Mouse (Mus musculus) stomach, postnatal 0 days (tissue): ENCODE measurements at regions not wholly inside any gene's neighbourhood (a gene's known extent, or its start where the extent isn't known, plus 50 kb on each side); places are given as distances from the start of the nearest gene placed in this dataset.

ENCODE experiments used
- ATAC-seq: fragments of 200-750 bp; cut with Nextera tagmentation; 2 replicates; pipeline ENCODE4 v1.8.0; 2017; ENCODE audit not compliant: low FRiP score, low TSS enrichment
- DNase-seq: peaks from one replicate; pipeline ENCODE4 v3.0.0-alpha.2; 2016; ENCODE audit warnings: low spot score
- H3K27ac ChIP-seq: fragments of 300-500 bp; sonication (generic); replicated peaks from 2 replicates; pipeline ENCODE4 v1.5.1; 2014; ENCODE audit warnings: mild to moderate bottlenecking, control low read depth
- H3K27me3 ChIP-seq: fragments of 300-500 bp; sonication (generic); 2 replicates; pipeline ENCODE4 v1.6.1; 2014; ENCODE audit warnings: low read length; ENCODE audit not compliant: control insufficient read depth, insufficient read depth
- H3K36me3 ChIP-seq: fragments of 300-500 bp; sonication (generic); 2 replicates; pipeline ENCODE4 v1.6.1; 2014; ENCODE audit warnings: low read length, mixed read lengths; ENCODE audit not compliant: control insufficient read depth, insufficient read depth
- H3K4me1 ChIP-seq: fragments of 300-500 bp; sonication (generic); replicated peaks from 2 replicates; pipeline ENCODE4 v1.6.1; 2014; ENCODE audit warnings: antibody characterized with exemption; ENCODE audit not compliant: control insufficient read depth, insufficient read depth
- H3K4me2 ChIP-seq: fragments of 300-500 bp; sonication (generic); replicated peaks from 2 replicates; pipeline ENCODE4 v1.6.1; 2014; ENCODE audit warnings: low read depth, mild to moderate bottlenecking, control low read depth, moderate library complexity
- H3K4me3 ChIP-seq: fragments of 300-500 bp; sonication (generic); 2 replicates; pipeline ENCODE4 v1.5.1; 2014; ENCODE audit warnings: low read depth, low read length, control low read depth
- H3K9ac ChIP-seq: fragments of 300-500 bp; sonication (generic); 2 replicates; pipeline ENCODE4 v1.6.1; 2014; ENCODE audit warnings: mild to moderate bottlenecking, low read length, control low read depth, mixed read lengths
- H3K9me3 ChIP-seq: fragments of 300-500 bp; sonication (generic); 2 replicates; pipeline ENCODE4 v1.6.1; 2016; ENCODE audit warnings: low read length; ENCODE audit not compliant: control insufficient read depth
- CTCF ChIP-seq: IDR thresholded peaks from 2 replicates; pipeline ENCODE4 v1.5.1; 2016; ENCODE audit warnings: antibody characterized with exemption, low read depth, mild to moderate bottlenecking, moderate library complexity
- EP300 ChIP-seq: optimal IDR thresholded peaks from 2 replicates; pipeline ENCODE3; 2016; ENCODE audit warnings: antibody characterized with exemption
- WGBS: fragments of 180-500 bp; shearing (Covaris S2); extraction: QIAGEN DNeasy Blood & Tissue Kit; methylation state at CpG from one replicate; pipeline ENCODE4 v1.1.7; 2014; 5-methylcytosine and 5-hydroxymethylcytosine counted together

DNA sequence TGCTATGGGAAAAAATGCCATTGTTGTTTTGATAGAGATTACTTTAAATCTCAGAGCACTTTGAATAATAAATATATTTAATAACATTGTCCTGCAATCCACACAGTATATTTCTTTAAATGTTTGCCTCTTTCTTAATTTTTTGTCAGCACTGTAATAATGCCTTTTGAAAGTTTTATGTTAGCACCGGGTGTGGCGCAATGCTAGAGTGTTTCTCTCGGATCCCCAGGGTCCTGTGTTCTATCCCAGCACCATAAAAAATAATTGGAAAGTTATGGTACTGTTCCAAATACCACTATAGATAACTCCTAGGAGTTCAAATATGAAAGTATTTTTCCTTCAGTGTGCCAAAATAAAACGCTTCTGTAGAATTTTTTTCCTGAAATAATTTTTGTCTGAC lies 147.6 kb downstream of the Fbxo4 start:
- no peak for DNase-seq
- H3K36me3 ChIP-seq: no peaks in the 10 kb centered on the region

GRCm38 (mm10) chr15:3805430-3805829 lies 173.9 kb downstream of the Fbxo4 start:
- no peak overlapping the region for H3K27ac ChIP-seq
- no peak overlapping the region for H3K9ac ChIP-seq
- DNase-seq (no peak), ATAC-seq (no peak)
- H3K4me2 ChIP-seq: no peak overlapping the region
- H3K4me3 ChIP-seq: no peak overlapping the region
- WGBS: 74% methylated on average over 2 of the region's 2 CpGs
- H3K36me3 ChIP-seq: no peaks in the 10 kb centered on the region
- H3K27me3 ChIP-seq: no peaks in the 10 kb centered on the region
- no peaks in the 10 kb centered on the region for H3K9me3 ChIP-seq
- TF ChIP-seq CTCF: no peak
- TF ChIP-seq EP300: no peak
- no peaks in the 10 kb centered on the region for H3K4me1 ChIP-seq

More for the DNA sequence above, 147.6 kb downstream of the Fbxo4 start:
- WGBS: 72% methylated on average over 4 of the region's 4 CpGs
- no peaks in the 10 kb centered on the region for H3K27me3 ChIP-seq
- no peak overlapping the region for H3K9ac ChIP-seq
- no peaks in the 10 kb centered on the region for H3K9me3 ChIP-seq
- TF ChIP-seq EP300: no peak
- no peak overlapping the region for H3K4me2 ChIP-seq
- no peak overlapping the region for H3K4me3 ChIP-seq
- H3K4me1 ChIP-seq: no peaks in the 10 kb centered on the region
- no peak for ATAC-seq
- no peak overlapping the region for H3K27ac ChIP-seq

DNA sequence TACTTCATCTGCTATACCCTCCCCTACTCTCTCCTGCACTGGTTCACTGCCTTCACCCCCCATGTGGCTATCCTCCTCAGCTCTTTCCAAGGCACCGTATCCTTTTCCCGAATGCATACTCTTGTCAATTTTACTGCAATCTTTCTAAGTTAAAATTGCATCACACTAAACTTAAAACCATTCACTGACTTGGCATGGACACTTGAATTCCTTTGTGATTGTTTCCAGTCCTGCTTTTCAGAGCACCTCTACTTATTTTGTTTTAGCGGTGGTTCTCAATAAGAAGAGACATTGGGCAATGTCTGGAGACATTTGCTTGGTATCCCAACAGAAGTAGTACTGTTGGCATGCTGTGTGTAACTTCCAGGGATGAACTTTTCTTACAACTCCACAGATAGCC lies 192.6 kb upstream of the Ghr start:
- 71% methylated on average over 3 of the region's 3 CpGs for WGBS
- ATAC-seq (no peak), DNase-seq (no peak)
- TF ChIP-seq EP300: no peak
- no peak for TF ChIP-seq CTCF
- H3K27me3 ChIP-seq: no peaks in the 10 kb centered on the region
- H3K4me2 ChIP-seq: no peak overlapping the region
- H3K9ac ChIP-seq: no peak overlapping the region
- H3K4me3 ChIP-seq: no peak overlapping the region
- no peaks in the 10 kb centered on the region for H3K36me3 ChIP-seq
- no peaks in the 10 kb centered on the region for H3K9me3 ChIP-seq
- no peaks in the 10 kb centered on the region for H3K4me1 ChIP-seq
- no peak overlapping the region for H3K27ac ChIP-seq

DNA sequence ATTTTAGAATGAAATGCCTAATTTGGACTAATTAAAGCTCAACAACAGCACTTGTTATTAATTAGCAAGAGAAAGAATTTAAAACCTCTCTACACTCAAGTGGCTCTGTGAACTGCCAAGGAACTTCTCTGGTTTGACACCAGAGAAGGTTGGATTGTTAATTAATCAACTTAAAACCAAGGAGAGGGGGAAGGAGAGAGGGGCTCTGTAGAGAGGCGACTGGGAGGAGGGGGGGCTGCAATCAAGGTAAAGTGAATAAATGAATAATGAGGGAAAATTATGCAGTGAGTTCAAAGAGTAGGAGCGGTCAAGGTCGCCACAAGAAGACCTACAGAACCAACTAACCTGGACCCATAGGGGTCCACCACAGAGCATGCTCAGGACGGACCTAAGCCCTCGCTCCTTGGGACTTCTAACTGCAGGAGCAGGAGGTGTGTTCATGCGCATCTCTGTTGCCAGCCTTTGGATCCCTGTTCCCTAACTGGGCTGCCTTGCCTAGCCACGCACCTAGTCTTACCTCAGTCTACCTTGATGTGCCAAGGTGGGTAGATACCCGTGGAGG lies 189.0 kb upstream of the Ghr start:
- Histone ChIP-seq H3K9me3 (no peaks in the 10 kb centered on the region), H3K4me1 (no peaks in the 10 kb centered on the region), H3K27ac (no peak overlapping the region), H3K36me3 (no peaks in the 10 kb centered on the region), H3K27me3 (no peaks in the 10 kb centered on the region), H3K4me3 (no peak overlapping the region), H3K4me2 (no peak overlapping the region), H3K9ac (no peak overlapping the region)
- DNase-seq (no peak), ATAC-seq (no peak)
- WGBS: 81% methylated on average over 8 of the region's 8 CpGs
- no peak for TF ChIP-seq CTCF

DNA sequence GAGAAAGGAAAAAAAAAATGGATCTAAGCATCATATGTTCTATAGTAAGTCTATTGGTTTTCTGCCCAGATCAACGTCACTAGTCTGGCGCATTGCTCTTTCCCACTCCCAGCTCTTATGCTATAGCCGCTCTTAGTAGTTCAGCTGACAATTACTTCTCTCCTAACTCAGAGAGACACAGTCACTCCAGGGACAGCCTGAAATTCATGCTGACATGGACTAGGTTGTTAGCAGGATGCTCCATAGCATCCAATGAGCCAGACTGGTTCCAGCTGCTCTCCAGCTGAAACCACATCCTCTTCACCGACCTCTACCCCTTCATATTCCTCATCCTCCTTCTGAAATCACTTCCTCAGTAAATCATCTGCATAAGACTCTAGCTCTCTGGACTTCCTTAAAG lies 187.0 kb upstream of the Ghr start:
- no peaks in the 10 kb centered on the region for H3K9me3 ChIP-seq
- ATAC-seq (no peak), DNase-seq (no peak)
- no peak overlapping the region for H3K4me3 ChIP-seq
- no peaks in the 10 kb centered on the region for H3K4me1 ChIP-seq
- H3K27me3 ChIP-seq: no peaks in the 10 kb centered on the region
- TF ChIP-seq CTCF (no peak), EP300 (no peak)
- no peak overlapping the region for H3K4me2 ChIP-seq
- 57% methylated on average over 4 of the region's 4 CpGs for WGBS
- H3K9ac ChIP-seq: no peak overlapping the region
- no peaks in the 10 kb centered on the region for H3K36me3 ChIP-seq
- H3K27ac ChIP-seq: no peak overlapping the region

DNA sequence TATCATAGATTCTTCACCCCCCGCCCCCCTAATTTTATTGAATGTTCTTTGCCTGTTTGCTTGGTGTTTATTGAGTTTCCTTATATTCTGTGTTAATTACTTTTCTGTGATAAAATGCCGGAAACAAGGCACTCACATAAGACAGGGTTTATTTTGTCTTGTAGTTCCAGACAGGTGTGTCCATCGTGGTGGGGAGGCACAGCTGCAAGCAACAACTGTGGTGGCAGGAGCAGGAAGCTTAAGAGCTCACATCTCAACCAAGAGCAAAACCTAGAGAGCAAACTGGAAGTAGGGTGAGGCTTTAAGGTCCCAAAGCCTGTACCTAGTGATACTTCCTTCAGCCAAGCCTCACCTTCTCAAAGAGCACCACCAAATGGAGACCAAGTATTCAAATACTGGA lies 181.4 kb upstream of the Ghr start:
- Histone ChIP-seq H3K4me3 (no peak overlapping the region), H3K27me3 (no peaks in the 10 kb centered on the region), H3K36me3 (no peaks in the 10 kb centered on the region), H3K9me3 (no peaks in the 10 kb centered on the region), H3K27ac (no peak overlapping the region), H3K9ac (no peak overlapping the region), H3K4me2 (no peak overlapping the region), H3K4me1 (no peaks in the 10 kb centered on the region)
- WGBS: 82% methylated on average over 3 of the region's 3 CpGs
- no peak for TF ChIP-seq EP300
- no peak for TF ChIP-seq CTCF
- ATAC-seq (no peak), DNase-seq (no peak)
